Mouse (Mus musculus) ovary, adult 18-20 months (tissue): ENCODE results near the gene Bst1.

Experiments
- DNase-seq: peaks from one replicate; pipeline ENCODE4 v3.0.0; 2022; ENCODE audit warnings: low spot score, mixed read lengths

The Bst1 gene

DNA sequence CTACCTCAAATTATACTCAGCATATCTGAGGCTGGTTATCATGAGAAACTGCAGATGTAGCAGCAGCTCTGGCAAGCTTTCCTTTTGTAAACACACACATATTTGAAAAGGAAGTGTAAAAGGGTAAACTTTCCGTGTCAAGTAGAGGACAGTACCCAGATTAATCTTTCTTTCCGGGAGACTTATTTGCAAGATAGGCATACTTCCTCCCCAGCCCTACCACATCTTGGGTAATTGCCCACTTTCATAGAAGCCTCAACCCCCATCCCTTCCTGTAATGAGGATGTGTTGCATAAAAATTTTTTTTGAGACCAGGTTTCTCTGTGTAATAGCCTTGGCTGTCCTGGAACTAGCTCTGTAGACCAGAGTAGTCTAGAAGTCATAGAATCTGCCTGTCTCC lies 37.1 kb downstream of the Bst1 start:
- no peak for DNase-seq

GRCm38 (mm10) chr5:43859663-43860062 lies 41.0 kb downstream of the Bst1 start:
- no peak for DNase-seq

DNA sequence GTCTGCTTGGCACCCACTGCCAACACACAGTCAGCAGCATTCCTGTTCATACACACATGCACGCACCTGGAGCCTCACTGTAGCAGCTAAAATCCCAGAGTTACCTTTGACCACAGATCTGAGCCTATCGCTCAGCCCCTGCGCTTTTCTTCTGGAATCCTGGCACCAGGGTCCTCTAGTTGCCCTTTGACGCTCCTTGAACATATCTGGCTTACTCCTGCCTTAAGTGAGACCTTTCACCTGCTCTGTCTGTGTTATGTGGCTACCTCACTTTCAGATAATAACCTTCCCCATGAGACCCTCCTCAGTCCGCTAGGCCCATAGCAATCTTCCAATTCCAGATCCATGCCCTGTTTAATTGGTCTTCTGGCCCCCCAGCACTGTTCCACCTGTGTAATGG lies 41.4 kb downstream of the Bst1 start:
- no peak for DNase-seq

DNA sequence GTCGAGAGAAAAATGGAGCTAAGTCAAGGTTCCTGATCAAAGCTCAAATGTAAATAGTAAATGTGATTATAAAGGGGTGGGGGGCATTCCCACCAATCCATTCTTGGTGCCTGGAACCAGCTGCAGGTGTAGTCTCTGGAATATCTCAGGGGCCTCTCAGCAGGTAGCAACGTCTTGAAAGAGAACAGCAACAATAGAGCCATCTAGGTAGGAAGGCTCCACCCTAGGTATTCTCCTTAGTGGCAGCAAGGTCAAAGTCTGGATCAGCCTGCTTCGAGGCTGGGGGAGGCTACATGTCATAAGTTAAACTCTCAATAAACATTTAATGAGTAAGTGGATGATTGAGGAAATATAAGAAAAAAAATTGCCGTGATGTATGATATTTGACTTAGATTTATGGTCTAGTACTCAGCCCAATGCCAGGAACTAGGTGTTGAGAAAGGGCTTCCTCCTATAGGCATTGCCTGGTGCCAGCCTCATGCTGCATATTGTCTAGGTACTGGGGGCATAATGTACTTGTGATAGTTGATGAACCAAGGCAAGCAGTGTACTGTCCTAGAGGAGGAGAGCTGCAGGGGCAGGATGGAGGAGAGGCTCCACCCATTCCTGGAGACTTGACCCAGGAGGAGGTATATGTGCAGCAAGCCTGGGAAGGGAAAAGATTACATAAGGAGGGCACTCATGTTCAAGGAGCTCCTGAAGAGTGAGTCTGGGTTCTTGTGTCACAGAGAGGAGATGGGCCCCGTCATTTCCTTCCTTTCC lies 42.2 kb downstream of the Bst1 start:
- no peak for DNase-seq

DNA sequence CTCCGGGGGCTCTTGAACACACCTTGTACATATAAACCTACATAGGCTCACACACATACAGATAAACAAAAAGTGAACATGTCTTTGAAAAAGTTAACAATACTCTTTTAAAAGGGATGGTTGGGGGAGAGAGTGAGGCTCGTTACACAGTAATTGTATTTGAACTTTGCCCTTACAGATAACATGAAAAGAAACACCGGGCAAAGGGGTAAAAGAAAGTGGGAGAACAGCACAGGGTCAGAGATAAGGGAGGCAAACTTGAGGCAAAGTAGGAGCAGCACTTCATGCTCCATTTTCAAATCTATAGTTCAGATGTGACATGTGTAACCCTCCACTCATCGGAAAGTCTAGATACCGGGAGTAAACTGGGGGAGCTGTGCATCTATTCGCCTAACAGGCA lies 45.0 kb downstream of the Bst1 start:
- no peak for DNase-seq

DNA sequence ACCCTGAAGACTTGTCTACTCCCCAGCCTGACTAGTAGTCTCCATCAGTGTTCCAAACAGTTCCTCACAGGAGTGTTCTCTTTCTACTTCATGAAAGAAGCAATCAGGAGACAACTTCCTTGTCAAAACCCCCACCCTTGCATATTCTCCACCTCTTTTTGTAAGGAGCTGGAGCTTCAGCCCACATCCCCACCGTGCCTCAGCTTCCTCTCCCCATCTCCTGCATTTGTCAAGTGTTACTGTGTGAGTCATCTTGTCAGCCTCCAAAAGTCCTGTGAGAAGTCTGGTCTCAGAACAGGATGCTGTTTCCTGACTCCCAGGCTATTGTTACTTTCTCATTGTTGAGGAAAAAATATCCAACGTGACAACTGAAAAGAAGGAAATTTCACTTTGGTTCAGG lies 46.6 kb downstream of the Bst1 start:
- DNase-seq, result no peak

GRCm38 (mm10) chr5:43868253-43868652 lies 49.6 kb downstream of the Bst1 start, which contains the start of gene Cd38:
TSS of gene Cd38 (plus strand) at chr5:43868553.
- DNase-seq, result no peak

DNA sequence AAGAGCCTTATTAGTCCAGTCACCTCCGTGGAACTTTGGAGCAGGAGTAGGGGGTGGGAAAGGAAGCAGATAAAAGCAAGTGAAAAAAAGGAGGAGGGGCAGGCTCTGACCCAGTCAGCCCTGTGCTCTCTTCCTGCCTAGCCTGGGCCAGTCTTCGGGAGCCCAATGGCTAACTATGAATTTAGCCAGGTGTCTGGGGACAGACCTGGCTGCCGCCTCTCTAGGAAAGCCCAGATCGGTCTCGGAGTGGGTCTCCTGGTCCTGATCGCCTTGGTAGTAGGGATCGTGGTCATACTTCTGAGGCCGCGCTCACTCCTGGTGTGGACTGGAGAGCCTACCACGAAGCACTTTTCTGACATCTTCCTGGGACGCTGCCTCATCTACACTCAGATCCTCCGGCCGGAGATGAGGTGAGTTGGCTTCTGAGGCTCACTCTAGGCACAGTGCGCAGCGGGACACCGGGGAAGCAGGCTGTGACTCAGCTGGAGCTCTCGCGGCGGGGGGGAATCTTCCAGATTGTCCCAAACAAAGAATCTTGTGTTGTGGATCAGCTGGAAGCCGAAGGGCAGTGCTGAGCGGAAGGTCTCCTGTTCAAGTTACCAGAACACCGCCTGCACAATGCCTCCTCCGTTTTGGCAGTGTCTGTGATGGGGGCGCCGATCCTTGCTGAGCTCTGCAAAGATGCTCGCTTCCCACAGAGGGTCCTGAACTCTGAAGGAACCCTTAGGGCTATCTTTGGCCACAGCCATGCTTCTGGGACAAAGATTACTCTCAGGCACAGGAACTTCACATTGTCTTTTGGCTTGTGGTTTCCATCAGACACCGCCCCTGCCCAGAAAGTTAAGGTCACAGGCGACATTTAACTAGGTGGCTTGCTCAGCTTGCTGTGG lies 50.3 kb downstream of the Bst1 start:
- no peak for DNase-seq

DNA sequence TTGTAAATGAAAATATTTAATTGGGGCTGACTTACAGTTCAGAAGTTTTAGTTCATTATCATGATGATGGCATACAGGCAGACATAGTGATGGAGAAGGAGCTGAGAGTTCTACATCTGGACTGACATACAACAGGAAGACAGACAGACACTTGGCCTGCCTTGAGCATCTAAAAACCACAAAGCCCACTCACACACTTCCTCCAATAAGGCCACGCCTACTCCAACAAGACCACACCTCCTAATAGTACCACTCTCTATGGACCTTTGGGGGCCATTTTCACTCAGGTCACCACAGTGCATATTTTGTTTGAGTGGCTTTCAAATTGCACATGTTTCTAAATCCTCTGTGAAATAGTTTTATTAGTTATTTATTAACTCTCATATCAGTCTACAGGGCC lies 53.2 kb downstream of the Bst1 start:
- DNase-seq, result no peak

DNA sequence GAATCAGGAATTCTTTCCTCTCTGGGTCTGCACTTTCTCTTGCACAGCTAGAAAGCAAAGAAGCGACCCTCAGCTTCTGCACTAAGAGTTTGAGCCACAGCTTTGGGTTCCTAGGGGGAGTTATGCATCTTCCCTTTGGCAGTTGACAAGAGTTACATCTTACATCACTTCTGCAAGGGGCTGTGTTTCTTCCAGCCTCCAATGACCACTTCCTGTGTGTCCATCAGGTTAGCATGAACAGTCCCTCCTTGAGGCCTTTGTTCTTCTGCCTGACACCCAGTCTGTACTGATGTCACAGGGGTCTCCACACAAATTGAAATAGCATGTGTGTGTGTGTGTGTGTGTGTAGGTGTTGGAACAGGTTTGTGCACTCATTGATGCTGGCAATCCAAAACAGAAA lies 54.0 kb downstream of the Bst1 start:
- no peak for DNase-seq

DNA sequence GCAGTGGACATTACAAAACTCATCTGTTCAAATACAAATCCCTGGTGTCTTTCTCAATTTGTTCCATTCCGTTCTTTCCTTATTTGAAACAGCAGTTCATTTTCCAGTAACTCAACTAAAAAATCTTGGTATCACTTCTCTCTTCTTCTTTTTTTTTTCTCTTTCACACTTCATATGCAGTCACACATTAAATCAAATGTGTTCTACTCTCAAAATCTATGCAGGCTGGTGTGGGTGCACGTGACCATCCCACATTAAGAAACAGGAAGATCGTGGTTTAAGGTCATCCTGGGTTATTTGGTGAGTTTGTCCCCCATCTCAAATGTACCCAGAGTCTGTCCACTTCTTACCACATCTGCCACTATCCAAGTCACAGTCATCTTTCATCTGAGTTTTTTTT lies 63.3 kb downstream of the Bst1 start:
- no peak for DNase-seq

GRCm38 (mm10) chr5:43885060-43885820 lies 66.6 kb downstream of the Bst1 start:
- no peak for DNase-seq

GRCm38 (mm10) chr5:43892386-43892785 lies 73.7 kb downstream of the Bst1 start:
- DNase-seq, result no peak
